Mouse (Mus musculus) c-Kit-negative CD71-positive TER-119-positive erythroid progenitor cells, embryonic 14.5 days (primary cell): ENCODE data around the gene Rbm26.

ENCODE experiments used
- DNase-seq: peaks from one replicate; pipeline ENCODE4 v3.0.0-alpha.2; 2013; ENCODE audit warnings: low read depth, low spot score

Gene Rbm26

DNA sequence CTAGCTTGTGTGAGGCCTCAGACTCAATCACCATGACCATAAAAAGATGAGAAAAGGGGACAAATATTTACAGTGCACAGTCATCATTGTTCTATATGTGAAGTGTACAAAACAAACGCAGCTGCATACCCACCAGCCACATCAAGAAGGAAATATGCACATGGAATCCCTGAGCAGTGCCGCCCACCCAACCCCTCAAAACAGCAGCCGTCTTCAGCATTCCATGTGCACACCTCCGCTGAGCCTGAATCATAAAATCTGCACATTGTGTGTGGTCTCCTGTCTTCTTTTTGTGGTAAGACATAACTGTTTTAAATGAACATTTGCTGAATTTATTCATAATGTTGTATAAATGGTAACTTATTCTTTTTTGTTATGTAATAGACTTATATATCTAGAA is 90.1 kb downstream of the Rbm26 start:
- no peak for DNase-seq

- no peak for DNase-seq
Observed at GRCm38 (mm10) chr14:105085332-105085993, 91.7 kb downstream of the Rbm26 start.

DNA sequence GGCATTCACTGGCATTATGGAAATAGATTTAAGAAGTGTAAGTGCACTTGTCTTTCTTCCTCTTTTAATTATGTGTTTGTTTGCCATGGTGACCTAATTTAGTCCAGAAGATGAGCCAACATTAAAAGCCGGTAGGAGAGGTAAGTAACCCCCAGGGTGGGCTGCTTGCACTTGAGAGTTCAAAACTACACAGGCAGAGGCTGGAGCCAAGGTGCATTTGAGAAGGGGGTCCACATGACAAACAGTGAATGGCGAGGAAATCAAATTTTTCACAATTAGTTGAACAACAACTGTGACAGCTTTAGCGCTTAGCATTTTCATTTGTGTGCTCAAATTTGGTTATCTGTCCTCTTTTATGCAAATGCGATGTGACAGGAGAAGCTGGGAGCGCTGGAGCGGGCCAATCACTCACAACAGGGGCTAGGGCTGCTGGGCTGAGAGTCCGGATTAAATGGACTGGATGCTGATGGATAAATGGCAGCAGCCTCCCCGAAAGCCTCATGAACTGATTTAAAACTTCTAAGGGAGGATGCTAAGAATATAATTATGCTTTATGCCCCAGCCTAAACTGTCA is 92.3 kb downstream of the Rbm26 start:
- DNase-seq: no peak

DNA sequence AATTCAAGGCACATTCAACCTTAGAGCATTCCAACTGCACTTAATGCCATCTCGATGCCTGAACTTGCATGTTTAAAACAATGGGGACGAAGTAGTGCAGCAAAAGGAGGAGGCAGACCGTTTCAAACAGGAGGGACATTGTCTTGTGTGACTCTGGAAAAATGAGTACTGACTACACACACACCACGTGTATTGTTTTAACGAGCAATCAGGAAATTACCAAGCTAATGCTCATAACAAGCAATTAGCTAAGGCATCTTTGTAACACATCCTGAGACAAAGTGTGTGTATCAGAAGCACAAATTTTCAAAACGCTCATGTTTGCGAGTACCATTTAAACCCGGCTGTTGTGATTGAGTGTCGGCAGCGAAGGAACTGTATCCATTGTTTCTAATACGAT is 93.0 kb downstream of the Rbm26 start:
- DNase-seq: no peak

DNA sequence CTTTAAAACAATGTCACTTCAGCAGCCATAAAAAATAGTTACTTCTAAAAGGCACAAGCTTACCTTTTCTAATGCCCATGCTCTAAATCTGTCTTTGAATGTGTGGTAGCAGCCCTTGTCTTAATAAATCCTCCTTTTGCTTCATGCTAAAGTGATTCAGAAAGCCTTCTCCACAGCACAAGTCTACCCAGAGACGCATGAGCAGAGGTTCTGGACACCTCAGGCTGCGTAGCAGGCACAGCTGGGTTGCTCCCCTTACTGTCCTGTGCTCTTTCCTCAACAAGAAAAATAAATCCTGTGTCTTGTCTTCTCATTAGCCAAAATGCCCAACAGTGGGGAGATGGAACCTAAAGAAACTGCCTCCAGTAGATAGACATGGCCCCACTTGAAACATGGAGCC is 102.4 kb downstream of the Rbm26 start:
- no peak for DNase-seq

DNA sequence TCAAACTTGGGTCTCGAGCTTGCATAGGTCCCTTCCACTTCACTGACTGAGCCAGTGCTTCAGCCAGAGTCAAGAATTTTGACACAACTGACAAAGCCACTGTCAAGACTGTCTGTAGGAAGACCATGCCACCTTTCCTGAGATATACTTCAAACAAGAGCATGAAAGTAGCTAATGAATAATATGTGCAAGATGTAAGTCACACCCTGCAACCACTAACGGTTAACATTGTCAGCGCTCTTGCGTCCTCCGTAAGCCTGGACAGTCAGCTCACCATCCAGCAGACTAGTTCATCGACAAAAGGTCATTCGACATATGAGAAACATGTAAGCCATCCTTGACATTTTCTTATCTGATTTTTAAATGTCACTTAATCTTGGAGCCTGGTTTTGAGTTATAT is 102.8 kb downstream of the Rbm26 start:
- DNase-seq: no peak

- no peak for DNase-seq
Observed at GRCm38 (mm10) chr14:105071010-105071509, 106.1 kb downstream of the Rbm26 start.

- no peak for DNase-seq
Observed at GRCm38 (mm10) chr14:105070258-105071009, 106.7 kb downstream of the Rbm26 start.

DNA sequence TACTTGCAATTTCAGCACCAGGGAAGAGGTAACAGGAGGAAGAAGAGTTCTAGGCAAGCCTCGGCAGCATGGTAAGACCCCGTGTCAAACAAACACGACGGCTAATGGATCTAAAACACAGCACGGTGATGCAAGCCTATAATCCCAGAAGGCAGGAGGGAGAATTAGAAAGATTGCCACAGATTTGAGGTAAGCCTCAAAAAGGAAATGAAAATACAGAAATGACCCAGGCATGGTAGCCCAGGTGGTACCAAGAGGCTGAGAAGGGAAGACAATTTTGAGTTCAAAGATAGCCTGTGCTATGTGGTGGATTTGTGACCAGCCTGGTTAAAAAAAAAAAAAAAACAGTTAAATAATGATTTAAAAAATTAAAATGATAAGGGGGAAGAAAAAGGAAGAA is 109.1 kb downstream of the Rbm26 start:
- DNase-seq: no peak

GRCm38 (mm10) chr14:105064243-105064642 is 112.9 kb downstream of the Rbm26 start:
- no peak for DNase-seq

GRCm38 (mm10) chr14:105061230-105061629 is 115.9 kb downstream of the Rbm26 start:
- no peak for DNase-seq

DNA sequence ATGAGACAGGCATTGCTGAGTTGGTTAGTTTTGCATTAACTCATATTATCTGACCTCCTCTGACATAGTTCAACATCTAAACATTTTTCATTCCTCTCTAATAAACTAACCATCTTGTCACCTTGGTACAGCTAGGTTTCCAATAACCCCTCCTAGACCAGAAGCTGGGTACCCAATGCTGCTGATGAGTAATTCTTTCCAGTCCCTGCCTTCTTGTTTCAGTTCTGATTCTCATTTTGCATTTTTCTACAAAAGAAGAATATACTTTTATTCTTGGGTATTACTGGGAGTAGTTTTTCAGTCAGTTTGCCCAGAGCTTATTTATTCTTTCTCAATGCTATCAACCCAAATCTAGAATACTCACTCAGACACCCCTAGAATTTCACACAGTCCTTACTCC is 119.2 kb downstream of the Rbm26 start:
- DNase-seq: no peak
